Mouse (Mus musculus) gastrocnemius, postnatal 36 days (tissue): Measurements from ENCODE around the gene Pxmp4. TPM values are rescaled to one million over a fixed set of nuclear protein-coding genes. Genes with fewer than 3 reads are reported as not detected.

Experiments
- DNase-seq, 2 experiments: peaks; one replicate each; pipeline ENCODE4 v3.0.0; 2022
- intact Hi-C: fragments of 180-260 bp; cut with DNase I; formaldehyde crosslinking; loops from one replicate; pipeline ENCODE4 v1.15.1; 2025
- long read RNA-seq, 2 experiments: library from polyadenylated mRNA; stranded (forward); transcript quantifications; one replicate each; pipeline ENCODE4 v2.0.0; 2021
- total RNA-seq, 2 experiments: library from RNA; stranded (reverse); gene quantifications; 2 replicates each; pipeline ENCODE4 v1.2.3; 2021

The Pxmp4 gene
- total RNA-seq, result 10 to 100 TPM; 10.8 to 11.8 TPM
- long read RNA-seq, experiment 1, transcript Pxmp4-202 (3 exons, 560 nt), result minor isoform, 8 of 37 reads
- long read RNA-seq, experiment 1, transcript Pxmp4-201 (4 exons, 2,789 nt), result major isoform, 21 of 37 reads
- long read RNA-seq, experiment 1, partial matches to known transcripts, result 1 of 37 reads
- long read RNA-seq, experiment 1, other reads (novel, unspliced or antisense), result 7 of 37 reads
- long read RNA-seq, experiment 2, transcript Pxmp4-202 (3 exons, 560 nt), result minor isoform, 13 of 59 reads
- long read RNA-seq, experiment 2, transcript Pxmp4-201 (4 exons, 2,789 nt), result major isoform, 37 of 59 reads
- long read RNA-seq, experiment 2, partial matches to known transcripts, result 7 of 59 reads
- long read RNA-seq, experiment 2, other reads (novel, unspliced or antisense), result 2 of 59 reads

GRCm38 (mm10) chr2:154603638-154604153, at the start of gene Pxmp4:
Pxmp4 (minus strand) TSS chr2:154603708.
- DNase-seq, result peak; percentile 99
- intact Hi-C loops, result loop anchor here (5.0 kb wide), 1 partner anchor 51 kb away; the partner anchor contains the start of gene Actl10

DNA sequence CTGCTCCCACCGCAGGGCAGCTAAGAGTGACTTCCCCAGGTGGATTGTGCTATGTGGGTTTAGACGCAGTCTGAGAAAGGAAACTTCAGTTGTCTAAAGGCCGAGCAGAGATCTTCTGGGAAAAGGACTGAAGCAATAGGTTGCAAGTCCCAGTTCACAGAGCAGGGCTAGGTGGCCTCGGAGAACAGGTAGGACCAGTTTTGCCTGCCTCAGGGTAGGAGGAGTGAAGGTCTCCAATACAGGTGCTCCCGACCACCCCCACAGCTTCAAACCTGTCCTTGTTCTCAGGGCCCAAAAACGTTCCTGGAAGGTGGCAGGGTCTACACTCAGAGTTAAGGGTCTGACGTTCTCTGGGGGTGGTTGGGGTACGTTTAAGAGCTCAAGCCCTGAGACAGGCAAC, 47.9 kb upstream of the Pxmp4 start, which contains the start of gene Chmp4b:
Gene Chmp4b (plus strand): TSS at position 343 of the 400 bp plus-strand sequence.
- intact Hi-C loops, result no loop called here
- DNase-seq, result no peak

DNA sequence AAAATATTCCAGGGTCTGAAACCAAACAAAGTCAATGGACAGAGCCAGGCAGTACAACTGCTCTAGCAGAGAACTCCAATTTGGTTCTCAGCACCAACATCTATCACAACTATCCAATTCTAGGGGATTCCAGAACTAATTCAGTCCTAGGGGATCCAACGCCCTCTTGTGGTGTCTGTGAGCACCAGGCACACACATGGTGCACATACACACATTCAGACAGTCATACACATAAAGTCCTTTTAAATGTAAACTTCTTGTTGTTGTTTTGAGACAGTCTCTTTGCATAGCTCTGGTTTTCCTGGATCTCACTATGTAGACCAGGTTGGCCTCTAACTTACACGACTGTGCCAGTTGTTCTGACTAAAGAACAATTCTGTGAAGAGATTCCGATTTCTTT, 46.9 kb upstream of the Pxmp4 start:
- intact Hi-C loops, result no loop called here

DNA sequence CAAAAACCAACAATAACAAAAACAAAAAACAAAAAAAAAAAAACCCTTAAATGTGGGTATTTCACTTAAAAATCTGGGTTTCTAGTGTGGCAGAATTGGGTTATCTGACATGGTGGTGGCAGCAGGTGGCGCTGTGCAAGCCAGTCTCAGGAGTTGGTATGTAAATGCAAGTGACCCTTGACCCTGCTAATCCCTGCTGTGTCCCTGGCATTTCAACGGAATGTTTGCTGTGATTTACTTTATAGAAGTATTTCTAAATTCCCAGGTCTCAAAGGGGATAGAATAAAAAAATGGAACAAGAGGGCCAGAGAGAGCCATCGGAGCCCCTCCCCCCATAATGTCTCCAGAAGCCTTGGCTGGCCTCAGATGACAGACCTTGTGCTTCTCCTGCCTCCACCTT, 44.6 kb upstream of the Pxmp4 start:
- intact Hi-C loops, result loop anchor here (5.0 kb wide), 1 partner anchor 294 kb away; no protein-coding TSS in a partner anchor
- no peak for DNase-seq

More for the DNA sequence above, 46.9 kb upstream of the Pxmp4 start:
- no peak for DNase-seq

- DNase-seq, result no peak
- intact Hi-C loops, result loop anchor here (5.0 kb wide), 1 partner anchor 296 kb away; no protein-coding TSS in a partner anchor
These were observed 43.1 kb upstream of the Pxmp4 start for GRCm38 (mm10) chr2:154646634-154647033.

- intact Hi-C loops, result no loop called here
- no peak for DNase-seq
These were observed 39.3 kb upstream of the Pxmp4 start for GRCm38 (mm10) chr2:154642712-154643385.

- DNase-seq, result no peak
- intact Hi-C loops, result no loop called here
These were observed 38.5 kb upstream of the Pxmp4 start for GRCm38 (mm10) chr2:154642005-154642459.

DNA sequence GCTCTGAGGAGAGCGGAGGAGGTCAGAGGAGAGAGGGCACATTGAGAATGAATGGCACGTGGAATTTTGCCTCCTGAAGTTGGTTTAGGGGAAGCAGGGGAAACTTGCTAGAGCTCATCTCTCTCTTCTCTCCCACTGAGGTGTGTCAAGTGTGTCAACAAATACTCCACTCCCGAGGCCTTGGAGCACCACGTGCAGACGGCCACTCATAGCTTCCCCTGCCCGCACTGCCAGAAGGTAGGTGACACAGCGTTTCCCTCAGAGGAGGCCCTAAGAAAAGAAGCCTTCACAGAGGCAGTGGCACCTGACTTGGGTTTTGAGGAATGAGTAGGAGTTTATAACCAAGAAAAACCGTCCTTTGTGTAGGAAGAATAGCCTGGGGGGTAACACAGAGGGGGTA, 37.7 kb upstream of the Pxmp4 start:
- no peak for DNase-seq
- intact Hi-C loops, result no loop called here

GRCm38 (mm10) chr2:154639115-154639514, 35.6 kb upstream of the Pxmp4 start:
- intact Hi-C loops, result no loop called here
- no peak for DNase-seq

- no peak for DNase-seq
- intact Hi-C loops, result no loop called here
These were observed 35.0 kb upstream of the Pxmp4 start for GRCm38 (mm10) chr2:154638521-154638920.

DNA sequence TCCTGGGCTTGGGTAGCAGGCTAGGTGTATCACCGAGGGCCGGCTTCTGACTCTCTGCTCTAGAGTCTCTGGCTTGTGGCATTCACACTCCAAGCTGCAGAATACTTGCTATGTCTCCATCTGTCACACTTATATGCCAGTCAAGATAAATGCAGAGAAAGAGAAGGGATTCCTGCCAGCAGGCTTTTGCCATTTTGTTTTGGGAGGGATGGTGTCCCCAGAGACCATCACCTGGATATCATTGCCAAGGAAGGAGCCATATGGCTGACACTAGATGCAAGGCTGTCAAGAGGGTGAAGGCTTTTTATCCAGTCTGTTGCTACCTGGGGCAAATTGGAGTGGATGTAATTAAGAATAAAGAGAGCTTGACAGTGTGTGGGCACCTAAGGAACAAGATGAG, 32.3 kb upstream of the Pxmp4 start:
- no peak for DNase-seq
- intact Hi-C loops, result no loop called here

GRCm38 (mm10) chr2:154633876-154634644, 30.6 kb upstream of the Pxmp4 start:
- intact Hi-C loops, result no loop called here

DNA sequence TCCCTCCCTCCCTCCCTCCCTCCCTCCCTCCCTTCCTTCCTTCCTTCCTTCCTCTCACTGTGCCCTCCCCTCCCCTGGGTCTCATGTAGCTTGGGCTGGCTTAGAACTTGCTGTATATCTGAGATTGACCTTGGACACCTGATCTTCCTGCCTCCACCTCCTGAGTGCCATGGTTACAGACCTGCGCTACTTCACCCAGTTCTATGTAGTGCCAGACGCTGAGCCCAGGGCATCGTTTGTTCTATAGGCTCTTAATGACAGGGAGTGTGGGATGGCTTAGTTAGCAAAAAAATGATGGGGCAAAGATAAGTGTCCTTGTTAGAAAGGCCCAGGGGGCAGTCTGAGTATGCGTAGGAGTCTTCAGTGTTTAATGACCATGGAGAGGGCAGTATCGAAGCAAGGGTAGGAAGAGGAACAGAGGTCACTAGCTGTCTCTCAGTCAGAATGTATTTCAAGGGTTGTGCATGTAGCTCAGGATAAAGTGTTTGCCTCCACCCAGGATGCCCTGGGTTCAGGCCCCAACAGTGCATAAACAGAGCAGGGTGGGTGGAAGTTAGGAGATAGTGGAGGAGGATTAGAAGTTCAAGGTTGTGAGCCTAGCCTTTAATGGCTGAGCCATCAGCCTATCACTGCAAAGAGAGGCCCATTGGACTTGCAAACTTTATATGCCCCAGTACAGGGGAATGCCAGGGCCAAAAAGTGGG, 29.7 kb upstream of the Pxmp4 start:
- intact Hi-C loops, result no loop called here
- no peak for DNase-seq

More at GRCm38 (mm10) chr2:154633876-154634644, 30.6 kb upstream of the Pxmp4 start:
- no peak for DNase-seq

DNA sequence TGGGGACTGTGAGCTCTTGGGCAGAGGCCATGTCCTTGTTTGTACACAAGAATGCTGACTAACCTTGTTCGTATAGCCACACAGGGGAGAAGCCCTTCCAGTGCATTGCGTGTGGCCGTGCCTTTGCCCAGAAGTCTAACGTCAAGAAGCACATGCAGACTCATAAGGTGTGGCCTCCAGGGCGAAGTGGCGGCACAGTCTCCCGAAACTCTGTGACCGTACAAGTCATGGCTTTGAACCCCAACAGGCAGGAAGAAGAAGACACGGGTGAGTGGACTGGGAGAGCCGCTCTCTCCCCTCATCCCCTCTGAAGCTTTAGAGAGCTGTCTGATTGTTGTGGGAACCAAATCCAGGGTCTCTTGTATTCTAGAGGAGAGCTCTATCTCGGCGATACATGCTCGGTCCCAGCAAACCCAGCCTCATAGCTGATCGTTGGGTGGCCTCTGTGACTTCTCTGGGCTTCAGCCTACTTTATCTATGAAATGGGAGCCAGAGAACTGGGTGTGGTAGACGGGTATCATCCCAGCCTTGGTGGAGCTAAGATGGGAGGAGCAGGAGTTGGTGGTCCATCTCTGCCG, 28.8 kb upstream of the Pxmp4 start:
- DNase-seq, result no peak
- intact Hi-C loops, result no loop called here

DNA sequence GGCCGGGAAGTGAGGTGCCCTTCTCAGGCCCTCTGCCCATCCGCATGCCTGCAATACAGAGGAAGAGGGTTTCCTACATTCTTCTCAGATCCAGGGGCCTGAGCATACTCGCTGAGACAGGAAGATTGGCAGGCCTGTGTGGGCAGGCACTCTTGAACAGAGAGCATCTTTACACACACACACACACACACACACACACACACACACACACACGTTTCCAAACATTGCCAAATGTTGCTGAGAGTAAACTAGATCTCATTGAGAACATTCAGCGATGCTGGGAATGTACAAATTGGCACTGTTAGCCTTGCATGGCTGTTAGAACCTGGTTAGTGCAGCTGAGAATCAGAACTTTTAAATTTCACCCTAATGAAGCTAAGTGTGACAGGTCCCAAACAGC, 27.0 kb upstream of the Pxmp4 start:
- DNase-seq, result no peak

DNA sequence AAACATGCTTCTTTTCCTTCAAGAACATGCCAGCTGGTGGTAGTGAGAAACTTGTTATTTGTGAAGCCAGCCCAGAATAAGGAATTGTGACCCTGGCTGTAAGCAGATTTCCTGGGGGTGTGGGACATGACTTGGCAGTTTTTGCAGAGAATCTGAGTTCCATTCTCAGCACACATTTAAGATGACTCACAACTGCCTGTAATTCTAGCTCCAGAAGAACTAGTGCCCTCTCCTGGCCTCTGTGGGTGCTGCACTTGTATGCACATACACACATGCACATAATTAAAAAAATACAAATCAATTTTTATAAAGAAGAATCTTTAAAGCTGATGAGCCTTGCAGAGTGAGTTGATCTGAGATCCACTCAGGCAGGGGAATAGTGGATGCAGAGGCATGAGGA, 20.6 kb upstream of the Pxmp4 start:
- intact Hi-C loops, result no loop called here
- no peak for DNase-seq

More for the DNA sequence above, 27.0 kb upstream of the Pxmp4 start:
- intact Hi-C loops, result no loop called here

DNA sequence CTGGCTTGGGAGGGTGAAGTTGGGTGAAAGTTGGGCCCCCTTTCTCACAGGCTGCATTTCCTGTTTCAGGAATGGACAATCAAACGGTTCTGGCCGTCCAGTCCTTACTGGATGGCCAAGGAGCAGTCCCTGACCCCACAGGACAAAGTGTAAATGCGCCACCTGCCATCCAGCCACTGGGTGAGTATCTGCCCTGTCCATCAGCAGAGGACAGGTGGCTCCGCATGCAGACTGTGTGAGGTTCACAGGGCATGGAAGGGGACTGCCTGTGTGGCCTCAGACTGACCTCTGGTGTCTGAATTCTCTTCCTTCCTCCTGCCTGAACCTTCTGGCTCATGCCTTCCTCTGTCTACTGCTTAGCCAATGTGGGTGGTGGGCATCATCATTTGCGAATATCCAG, 18.2 kb upstream of the Pxmp4 start:
- intact Hi-C loops, result no loop called here
- DNase-seq, result no peak

DNA sequence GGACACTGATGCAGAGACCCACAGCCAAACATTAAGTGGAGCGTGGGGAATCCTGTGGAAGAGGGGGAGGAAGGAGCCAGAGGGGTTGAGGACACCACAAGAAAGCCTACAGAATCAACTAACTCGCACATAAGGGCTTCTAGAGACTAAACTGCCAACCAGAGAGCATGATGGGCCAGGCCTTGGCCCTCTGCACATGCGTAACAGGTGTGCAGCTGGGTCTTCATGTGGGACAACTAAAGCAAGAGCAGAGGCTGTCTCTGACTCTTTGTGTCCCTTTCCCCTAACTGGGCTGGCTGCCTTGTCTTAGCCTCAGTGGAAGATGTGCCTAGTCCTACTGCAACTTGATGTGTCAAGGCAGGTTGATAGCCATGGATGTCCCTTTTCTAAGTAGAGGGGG, 13.6 kb upstream of the Pxmp4 start:
- intact Hi-C loops, result no loop called here
- no peak for DNase-seq

- no peak for DNase-seq
- intact Hi-C loops, result no loop called here
These were observed 12.2 kb upstream of the Pxmp4 start for GRCm38 (mm10) chr2:154615674-154616073.
